Mouse (Mus musculus): ENCODE data around the gene Chad. TPM values are rescaled to one million over a fixed set of nuclear protein-coding genes. Genes with fewer than 3 reads are reported as not detected.

Gene Chad
- not detected for total RNA-seq (2023)

GRCm38 (mm10) chr11:94564437-94565150, at the start of gene Chad:
Gene Chad, plus strand, starts transcription at chr11:94565047.

GRCm38 (mm10) chr11:94521219-94521843, 43.5 kb upstream of the Chad start, which contains the start of gene Mycbpap:
Gene Mycbpap, minus strand, starts transcription at chr11:94521742.

GRCm38 (mm10) chr11:94548888-94549690, 15.8 kb upstream of the Chad start, which contains the start of gene Rsad1:
Gene Rsad1, minus strand, starts transcription at chr11:94549255.

GRCm38 (mm10) chr11:94601321-94602281, 36.8 kb downstream of the Chad start, which contains the start of gene Acsf2:
Gene Acsf2, minus strand, starts transcription at chr11:94601871.

Other genes starting within 250 kb of the Chad start
- gene Luc7l3, start 243.1 kb upstream of the Chad start, total RNA-seq (2023), result 100 to 1,000 TPM; 106 to 115 TPM
- gene Ankrd40, start 237.0 kb upstream of the Chad start, total RNA-seq (2023), result 10 to 100 TPM; 38.0 to 49.6 TPM
- gene Abcc3, start 172.1 kb upstream of the Chad start, total RNA-seq (2023), result 1 to 10 TPM; 5.0 to 5.1 TPM
- gene Cacna1g, start 90.8 kb upstream of the Chad start, total RNA-seq (2023), result not detected
- not detected for gene Spata20, start 78.9 kb upstream of the Chad start, total RNA-seq (2023)
- gene Epn3, start 65.1 kb upstream of the Chad start, total RNA-seq (2023), result under 1 TPM in 1 of 2 experiments, not detected in 1; 0.15 TPM
- not detected for gene Mycbpap, start 43.3 kb upstream of the Chad start, total RNA-seq (2023)
- gene Rsad1, start 15.8 kb upstream of the Chad start, total RNA-seq (2023), result 1 to 10 TPM; 5.5 to 7.2 TPM
- gene Acsf2, start 36.8 kb downstream of the Chad start, total RNA-seq (2023), result 10 to 100 TPM; 18.8 to 19.5 TPM
- 10 to 100 TPM; 63.3 to 68.5 TPM for gene Lrrc59, start 64.7 kb downstream of the Chad start, total RNA-seq (2023)
- gene Mrpl27, start 88.7 kb downstream of the Chad start, total RNA-seq (2023), result 10 to 100 TPM; 17.2 to 29.0 TPM
- 1 to 10 TPM; 4.5 to 5.2 TPM for gene Eme1, start 88.9 kb downstream of the Chad start, total RNA-seq (2023)
- 10 to 100 TPM; 53.9 to 54.6 TPM for gene Xylt2, start 112.5 kb downstream of the Chad start, total RNA-seq (2023)
- not detected for gene Gm11541, start 139.5 kb downstream of the Chad start, total RNA-seq (2023)
- gene Cdc34b, start 176.7 kb downstream of the Chad start, total RNA-seq (2023), result under 1 TPM in 1 of 2 experiments, not detected in 1; 0.47 TPM
- not detected for gene Tmem92, start 217.7 kb downstream of the Chad start, total RNA-seq (2023)

Data from T-cell, adult 66 days (primary cell).